Mouse (Mus musculus) heart, embryonic 12.5 days (tissue): ENCODE results near the gene Adamts8. TPM values are rescaled to one million over a fixed set of nuclear protein-coding genes. Genes with fewer than 3 reads are reported as not detected.

ENCODE experiments used
- ATAC-seq: fragments of 200-750 bp; cut with Nextera tagmentation; 2 replicates; pipeline ENCODE4 v1.8.0; 2017; ENCODE audit warnings: moderate TSS enrichment, moderate library complexity; ENCODE audit not compliant: insufficient number of reproducible peaks, low FRiP score
- H3K27ac ChIP-seq: fragments of 300-500 bp; sonication (generic); 2 replicates; pipeline ENCODE4 v1.5.1; 2016; ENCODE audit warnings: mild to moderate bottlenecking, moderate library complexity; ENCODE audit not compliant: poor library complexity, severe bottlenecking
- H3K27me3 ChIP-seq: fragments of 300-500 bp; sonication (generic); replicated peaks from 2 replicates; pipeline ENCODE4 v1.6.1; 2016; ENCODE audit warnings: mild to moderate bottlenecking, moderate library complexity
- H3K36me3 ChIP-seq: fragments of 300-500 bp; sonication (generic); 2 replicates; pipeline ENCODE4 v1.6.1; 2016; ENCODE audit warnings: mild to moderate bottlenecking, moderate library complexity
- H3K4me1 ChIP-seq: fragments of 300-500 bp; sonication (generic); replicated peaks from 2 replicates; pipeline ENCODE4 v1.6.1; 2016; ENCODE audit warnings: mild to moderate bottlenecking
- H3K4me2 ChIP-seq: fragments of 300-500 bp; sonication (generic); 2 replicates; pipeline ENCODE4 v1.6.1; 2016; ENCODE audit warnings: mild to moderate bottlenecking, moderate library complexity
- H3K4me3 ChIP-seq: fragments of 300-500 bp; sonication (generic); 2 replicates; pipeline ENCODE4 v1.5.1; 2016; ENCODE audit warnings: mild to moderate bottlenecking
- H3K9ac ChIP-seq: fragments of 300-500 bp; sonication (generic); 2 replicates; pipeline ENCODE4 v1.6.1; 2016; ENCODE audit warnings: mild to moderate bottlenecking, moderate library complexity
- H3K9me3 ChIP-seq: fragments of 300-500 bp; sonication (generic); replicated peaks from 2 replicates; pipeline ENCODE4 v1.6.1; 2016; ENCODE audit warnings: mild to moderate bottlenecking, moderate library complexity
- WGBS: fragments of 180-500 bp; shearing (Covaris S2); methylation state at CpG from one replicate; pipeline ENCODE4 v1.1.7; 2016; 5-methylcytosine and 5-hydroxymethylcytosine counted together
- polyA plus RNA-seq: library from polyadenylated mRNA; unstranded; fragments of >200 nt; fragmentation: Nextera tagmentation; extraction: Ambion mirVana; gene quantifications from 2 replicates; pipeline ENCODE4 v1.2.1, GENCODE M21; 2016

Gene Adamts8
- 14.8 and 17.5 TPM in 2 replicates for polyA plus RNA-seq

DNA sequence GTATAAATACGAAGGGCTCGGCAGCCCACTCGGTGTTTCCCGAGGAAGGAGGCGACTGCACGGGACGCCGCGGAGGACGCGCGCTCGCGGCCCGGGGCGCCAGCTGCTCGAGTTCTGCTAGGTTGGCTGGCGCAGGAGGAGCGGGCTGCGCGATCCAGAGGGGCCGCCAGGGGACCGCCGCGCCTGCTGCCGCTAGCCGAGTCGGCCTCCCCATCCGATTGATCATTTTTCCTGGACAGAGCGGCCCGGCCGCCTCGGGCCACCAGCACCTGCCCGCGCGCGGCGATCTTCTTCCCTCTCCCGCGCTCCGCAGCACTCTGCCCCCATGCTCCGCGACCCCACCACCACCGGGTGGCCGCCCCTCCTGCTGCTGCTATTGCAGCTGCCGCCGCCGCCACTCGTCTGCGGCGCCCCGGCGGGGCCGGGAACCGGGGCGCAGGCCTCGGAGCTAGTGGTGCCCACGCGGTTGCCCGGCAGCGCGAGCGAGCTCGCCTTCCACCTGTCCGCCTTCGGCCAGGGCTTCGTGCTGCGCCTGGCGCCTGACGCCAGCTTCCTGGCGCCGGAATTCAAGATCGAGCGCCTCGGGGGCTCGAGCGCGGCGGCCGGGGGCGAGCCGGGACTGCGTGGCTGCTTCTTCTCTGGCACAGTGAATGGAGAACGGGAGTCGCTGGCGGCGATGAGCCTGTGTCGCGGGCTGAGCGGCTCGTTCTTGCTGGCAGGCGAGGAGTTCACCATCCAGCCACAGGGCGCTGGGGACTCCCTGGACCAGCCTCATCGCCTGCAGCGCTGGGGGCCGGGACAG lies at the start of gene Adamts8:
Gene Adamts8, plus strand, starts transcription at position 51 of the 802 bp plus-strand sequence.
- H3K4me1 ChIP-seq, result peaks cover 18% of the 10 kb centered on the region
- H3K27ac ChIP-seq, result no peak within 1 kb of the TSS
- H3K27me3 ChIP-seq, result peaks cover 62% of the 10 kb centered on the region
- H3K9me3 ChIP-seq, result no peaks in the 10 kb centered on the region
- H3K4me3 ChIP-seq, result peak within 1 kb of the TSS; percentile 65
- no peaks in the 10 kb centered on the region for H3K36me3 ChIP-seq
- H3K9ac ChIP-seq, result peak within 1 kb of the TSS; percentile 71
- peak within 1 kb of the TSS; percentile 99 for H3K4me2 ChIP-seq
- peak; percentile 62 for ATAC-seq
- under 1% methylated on average over 96 of the region's 96 CpGs for WGBS

DNA sequence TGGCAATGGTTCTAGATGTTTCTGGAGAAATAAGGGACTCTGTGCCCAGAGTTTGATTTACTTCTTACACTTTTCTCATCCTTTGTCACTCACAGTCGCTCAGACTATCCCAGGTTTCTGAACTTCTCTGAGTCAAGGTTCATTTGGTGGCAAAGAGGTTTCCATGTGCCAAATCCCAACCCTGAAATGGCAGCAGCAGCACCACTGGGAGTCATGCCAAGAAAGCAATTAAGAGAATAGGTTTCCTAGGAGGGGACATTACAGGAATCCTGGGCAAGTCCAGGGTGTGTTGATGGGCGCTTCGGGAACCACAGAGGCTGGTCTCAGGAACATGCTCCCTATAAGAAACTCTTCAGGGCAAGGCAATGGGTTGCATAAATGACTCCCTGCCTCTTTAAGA lies 46.7 kb upstream of the Adamts8 start:
- Histone ChIP-seq H3K36me3 (peaks cover 13% of the 10 kb centered on the region), H3K4me1 (peaks cover 15% of the 10 kb centered on the region), H3K9ac (no peak overlapping the region), H3K9me3 (no peaks in the 10 kb centered on the region), H3K4me2 (no peak overlapping the region), H3K4me3 (no peak overlapping the region), H3K27ac (no peak overlapping the region), H3K27me3 (no peaks in the 10 kb centered on the region)
- 72% methylated on average over 3 of the region's 3 CpGs for WGBS
- no peak for ATAC-seq

DNA sequence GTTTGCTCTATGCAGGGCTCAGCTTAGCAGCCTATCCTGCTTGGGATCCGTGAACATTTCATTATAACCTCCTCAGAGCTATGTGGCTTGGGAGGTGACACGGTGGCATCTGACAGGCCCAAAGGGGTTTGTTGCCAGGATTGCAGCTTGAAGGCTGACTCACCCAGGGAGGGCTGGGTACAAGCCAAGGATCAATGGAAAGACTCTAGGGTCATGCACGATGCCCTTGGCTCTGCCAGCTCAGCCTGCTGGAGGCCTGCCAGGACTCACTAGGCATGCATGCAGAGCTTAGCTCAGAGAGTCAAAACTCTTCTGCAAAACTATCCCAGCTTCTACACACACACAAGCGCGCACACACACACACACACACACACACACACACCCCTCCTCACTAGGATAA lies 45.6 kb upstream of the Adamts8 start:
- Histone ChIP-seq H3K36me3 (peaks cover 24% of the 10 kb centered on the region), H3K27me3 (no peaks in the 10 kb centered on the region), H3K27ac (peak overlapping the region; percentile 26; the same call in 1 of the 2 replicates), H3K4me1 (peaks cover 15% of the 10 kb centered on the region), H3K9me3 (no peaks in the 10 kb centered on the region), H3K4me3 (no peak overlapping the region), H3K9ac (no peak overlapping the region), H3K4me2 (no peak overlapping the region)
- peak; percentile 61 for ATAC-seq
- WGBS, result 50% methylated on average over 5 of the region's 5 CpGs

DNA sequence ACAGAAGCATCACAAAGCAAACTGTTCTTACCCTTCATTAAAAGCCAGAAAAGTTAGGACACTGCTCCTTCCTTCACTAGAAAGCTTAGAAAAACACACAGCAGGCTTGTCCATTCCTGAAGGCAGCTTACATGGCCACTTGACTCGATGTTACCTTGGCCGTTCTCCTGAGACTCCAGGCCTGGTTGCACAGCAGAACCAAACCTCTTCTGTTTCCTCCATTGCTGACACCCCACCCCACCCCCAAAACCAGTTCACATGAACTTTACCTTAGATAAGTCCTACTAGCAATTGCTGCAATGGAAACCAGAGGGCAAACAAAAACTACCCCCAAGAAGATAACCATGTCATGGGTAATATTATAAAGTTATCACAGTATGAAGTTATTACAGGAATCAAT lies 45.2 kb upstream of the Adamts8 start:
- H3K27ac ChIP-seq, result no peak overlapping the region
- 82% methylated on average over 2 of the region's 2 CpGs for WGBS
- peaks cover 28% of the 10 kb centered on the region for H3K36me3 ChIP-seq
- H3K9me3 ChIP-seq, result no peaks in the 10 kb centered on the region
- ATAC-seq, result no peak
- H3K4me2 ChIP-seq, result no peak overlapping the region
- peaks cover 15% of the 10 kb centered on the region for H3K4me1 ChIP-seq
- H3K27me3 ChIP-seq, result no peaks in the 10 kb centered on the region
- H3K9ac ChIP-seq, result no peak overlapping the region
- no peak overlapping the region for H3K4me3 ChIP-seq

DNA sequence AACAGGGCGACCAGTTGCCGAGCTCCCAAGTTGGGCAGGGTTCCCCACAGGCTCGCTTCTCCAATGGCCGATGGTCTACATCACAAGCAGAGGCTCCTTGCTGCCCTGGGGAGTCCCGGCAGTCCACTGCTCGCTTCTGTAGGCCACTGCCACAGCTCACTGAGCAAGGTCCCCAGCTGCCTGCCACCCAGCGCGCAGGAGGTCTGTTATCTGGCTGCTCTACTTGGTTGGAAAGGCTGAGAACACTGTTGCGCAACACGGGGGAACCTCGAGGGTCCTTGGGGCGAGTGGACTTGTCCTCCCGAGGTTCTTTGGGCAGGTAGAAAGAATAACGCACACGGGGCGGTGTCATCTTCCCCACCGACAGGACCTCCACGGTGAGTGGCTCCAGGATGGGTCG lies 40.2 kb upstream of the Adamts8 start:
- Histone ChIP-seq H3K9me3 (no peaks in the 10 kb centered on the region), H3K27me3 (no peaks in the 10 kb centered on the region), H3K36me3 (peaks cover 57% of the 10 kb centered on the region), H3K4me3 (no peak overlapping the region), H3K27ac (no peak overlapping the region), H3K9ac (no peak overlapping the region), H3K4me1 (peaks cover under 1% of the 10 kb centered on the region), H3K4me2 (no peak overlapping the region)
- no peak for ATAC-seq
- 93% methylated on average over 19 of the region's 19 CpGs for WGBS

DNA sequence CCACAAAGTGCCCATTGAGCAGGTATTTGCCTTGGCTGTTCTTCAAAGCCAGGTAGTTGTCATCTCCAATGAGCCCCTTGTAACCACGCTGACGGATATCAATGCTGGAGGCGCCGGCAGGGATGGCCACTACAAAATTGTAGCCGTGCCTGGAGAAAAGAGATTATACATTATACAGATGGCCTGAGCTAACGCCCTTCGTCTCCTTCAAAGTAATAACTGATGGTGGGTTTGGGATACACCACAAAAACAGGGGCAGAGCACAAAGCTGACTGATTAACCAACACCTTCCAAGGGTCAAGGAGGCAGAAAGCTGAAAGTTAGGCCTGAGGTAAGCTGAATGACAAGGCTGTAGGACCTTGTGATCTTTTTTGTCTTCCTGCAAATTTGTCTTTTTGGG lies 39.7 kb upstream of the Adamts8 start:
- Histone ChIP-seq H3K36me3 (peaks cover 58% of the 10 kb centered on the region), H3K4me3 (no peak overlapping the region), H3K27ac (no peak overlapping the region), H3K9me3 (no peaks in the 10 kb centered on the region), H3K9ac (no peak overlapping the region), H3K4me2 (no peak overlapping the region), H3K4me1 (no peaks in the 10 kb centered on the region), H3K27me3 (no peaks in the 10 kb centered on the region)
- ATAC-seq, result no peak
- 90% methylated on average over 7 of the region's 7 CpGs for WGBS

DNA sequence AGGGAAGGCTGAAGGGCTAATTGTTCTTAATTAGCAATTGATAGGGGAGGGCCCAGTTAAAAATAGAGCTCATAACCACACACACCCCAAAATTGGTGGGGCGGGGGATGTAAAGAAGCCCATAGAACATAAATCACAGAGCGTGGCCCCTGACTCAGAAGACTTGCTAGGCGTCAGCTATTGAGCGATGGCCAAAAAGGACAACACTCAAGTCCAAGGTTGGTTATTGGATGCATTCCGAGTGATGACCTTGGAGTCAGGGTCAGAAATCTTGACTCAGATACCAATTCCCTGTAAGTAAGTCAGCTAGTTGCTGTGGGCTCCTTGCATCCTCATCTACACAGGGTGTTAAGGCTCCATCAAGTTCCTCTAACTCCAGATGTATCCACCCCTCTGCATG lies 39.1 kb upstream of the Adamts8 start:
- no peaks in the 10 kb centered on the region for H3K9me3 ChIP-seq
- H3K4me3 ChIP-seq, result no peak overlapping the region
- H3K27me3 ChIP-seq, result no peaks in the 10 kb centered on the region
- ATAC-seq, result no peak
- no peaks in the 10 kb centered on the region for H3K4me1 ChIP-seq
- H3K9ac ChIP-seq, result no peak overlapping the region
- WGBS, result 87% methylated on average over 5 of the region's 5 CpGs
- peaks cover 64% of the 10 kb centered on the region for H3K36me3 ChIP-seq
- H3K4me2 ChIP-seq, result no peak overlapping the region
- H3K27ac ChIP-seq, result no peak overlapping the region

DNA sequence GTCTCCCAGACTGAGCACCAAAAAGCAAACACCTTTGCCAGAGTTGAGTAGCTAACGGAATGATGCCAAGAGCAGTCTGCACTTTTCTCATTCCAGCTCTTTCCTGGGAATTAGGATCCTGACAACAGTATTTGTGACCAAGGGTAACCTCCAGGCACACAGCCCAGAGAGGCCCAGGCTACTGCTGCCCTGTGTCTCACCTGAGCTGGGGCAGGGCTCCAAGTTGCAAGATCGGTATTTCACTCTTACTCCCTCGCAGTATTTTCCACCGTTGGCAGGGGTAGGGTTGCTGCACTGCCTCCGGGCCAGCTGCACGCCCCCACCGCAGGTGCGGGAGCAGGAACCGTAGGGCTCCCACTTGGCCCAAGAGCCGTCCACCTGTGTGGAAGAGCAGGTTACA lies 36.5 kb upstream of the Adamts8 start:
- Histone ChIP-seq H3K4me3 (no peak overlapping the region), H3K4me1 (no peaks in the 10 kb centered on the region), H3K36me3 (peaks cover 68% of the 10 kb centered on the region), H3K27me3 (no peaks in the 10 kb centered on the region), H3K4me2 (no peak overlapping the region), H3K9me3 (no peaks in the 10 kb centered on the region), H3K27ac (no peak overlapping the region), H3K9ac (no peak overlapping the region)
- ATAC-seq, result no peak
- WGBS, result 83% methylated on average over 10 of the region's 10 CpGs

DNA sequence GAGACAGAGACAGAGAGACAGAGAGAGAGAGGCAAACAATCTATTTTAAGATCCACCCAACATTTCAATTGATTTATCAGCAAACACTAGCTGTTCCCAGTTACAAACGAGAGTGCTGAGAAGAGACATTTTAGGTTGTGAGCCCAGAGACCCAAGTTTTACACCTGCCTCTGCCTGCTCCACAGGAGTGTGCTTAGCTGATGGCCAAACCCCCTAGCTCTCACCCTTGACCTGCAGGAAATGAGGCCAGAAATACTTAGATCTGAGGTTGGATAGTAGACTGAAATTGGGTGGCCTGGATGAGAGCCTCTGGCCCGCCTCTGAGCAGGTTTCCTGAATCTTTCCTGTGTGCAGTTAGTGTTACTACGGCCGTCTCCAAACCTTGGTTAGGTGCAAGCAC lies 35.9 kb upstream of the Adamts8 start:
- Histone ChIP-seq H3K4me2 (no peak overlapping the region), H3K4me3 (no peak overlapping the region), H3K36me3 (peaks cover 68% of the 10 kb centered on the region), H3K9ac (no peak overlapping the region), H3K9me3 (no peaks in the 10 kb centered on the region), H3K27ac (no peak overlapping the region), H3K4me1 (no peaks in the 10 kb centered on the region), H3K27me3 (no peaks in the 10 kb centered on the region)
- WGBS, result 74% methylated on average over 4 of the region's 4 CpGs
- ATAC-seq, result no peak

DNA sequence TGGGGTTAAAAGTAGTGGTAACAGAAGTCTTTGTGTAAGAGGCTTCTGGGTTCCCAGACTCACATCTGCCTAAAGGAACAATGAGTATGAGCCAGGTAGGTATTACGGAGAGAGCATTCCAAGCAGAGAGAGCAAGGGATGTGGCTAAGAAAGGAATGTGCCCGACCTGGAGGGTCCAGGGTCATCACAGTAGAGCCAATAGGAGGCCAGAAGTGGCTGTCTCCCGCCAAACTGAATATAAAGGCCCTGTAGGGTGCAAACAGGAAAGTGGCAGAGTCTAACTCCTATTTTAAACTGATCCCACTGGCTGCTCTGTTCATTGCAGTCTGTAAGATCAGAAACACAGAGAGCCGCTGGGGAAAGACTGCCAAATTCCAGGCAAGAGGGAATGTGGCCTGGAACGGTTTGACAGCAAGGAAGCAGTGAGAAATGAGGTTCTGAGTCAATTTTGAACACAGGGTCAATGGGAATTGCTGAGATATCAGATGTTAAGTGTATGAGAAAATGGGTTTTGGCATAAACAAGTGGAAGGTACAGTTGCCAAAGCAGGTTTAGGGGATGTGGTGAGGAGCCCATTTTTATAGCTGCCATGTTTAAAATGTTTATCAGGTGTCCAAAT lies 34.6 kb upstream of the Adamts8 start:
- no peak overlapping the region for H3K4me3 ChIP-seq
- H3K4me1 ChIP-seq, result no peaks in the 10 kb centered on the region
- no peak for ATAC-seq
- no peak overlapping the region for H3K27ac ChIP-seq
- WGBS, result 52% methylated on average over 5 of the region's 5 CpGs
- no peaks in the 10 kb centered on the region for H3K27me3 ChIP-seq
- no peaks in the 10 kb centered on the region for H3K9me3 ChIP-seq
- H3K9ac ChIP-seq, result no peak overlapping the region
- no peak overlapping the region for H3K4me2 ChIP-seq
- peaks cover 54% of the 10 kb centered on the region for H3K36me3 ChIP-seq

DNA sequence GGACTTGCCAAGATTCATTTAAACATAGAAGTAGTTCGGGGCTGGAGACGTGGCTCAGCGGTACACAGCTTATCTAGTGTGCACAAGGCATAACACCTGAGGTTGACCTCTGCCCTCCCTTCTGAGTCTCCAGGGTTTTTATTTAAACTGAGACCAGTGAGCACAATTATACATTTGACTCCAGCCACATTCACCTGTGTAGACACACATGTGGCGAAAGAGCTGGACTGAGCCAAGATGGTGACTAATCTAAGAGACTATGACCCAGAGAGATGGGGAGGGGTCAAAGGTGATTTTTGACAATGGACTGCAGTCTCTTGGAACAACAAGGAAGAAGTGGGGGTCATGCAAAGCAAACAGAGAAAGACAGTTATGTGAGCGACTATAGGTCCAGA lies 34.1 kb upstream of the Adamts8 start:
- Histone ChIP-seq H3K4me2 (no peak overlapping the region), H3K4me1 (no peaks in the 10 kb centered on the region), H3K9me3 (no peaks in the 10 kb centered on the region), H3K9ac (no peak overlapping the region), H3K27ac (no peak overlapping the region), H3K4me3 (no peak overlapping the region), H3K27me3 (no peaks in the 10 kb centered on the region), H3K36me3 (peaks cover 52% of the 10 kb centered on the region)
- no peak for ATAC-seq
- WGBS, result 77% methylated on average over 5 of the region's 5 CpGs
